ENCODE assay signal across 8 mouse cellular contexts in genomic region chr3:88477735-88478134, GRCm38 (mm10). TPM values are rescaled to one million over a fixed set of nuclear protein-coding genes. Genes with fewer than 3 reads are reported as not detected.
DNase-seq lines count a peak whose midpoint lies in the region; ATAC-seq lines count a peak whose summit lies in the region.

No protein-coding gene starts in this region.

- no peaks in the 10 kb centered on the region for H3K9me3 ChIP-seq in hindbrain, embryonic 15.5 days
- H3K9me3 ChIP-seq in megakaryocyte, embryonic 14.5 days: no peaks in the 10 kb centered on the region

- H3K4me3 ChIP-seq in hindbrain, embryonic 15.5 days: no peak overlapping the region
- peak overlapping the region; percentile 25 for H3K4me3 ChIP-seq in megakaryocyte, embryonic 14.5 days (replicated peaks)

- H3K4me1 ChIP-seq in hindbrain, embryonic 15.5 days (replicated peaks): no peaks in the 10 kb centered on the region; the same call in 1 of the 2 replicates
- peaks cover 22% of the 10 kb centered on the region for H3K4me1 ChIP-seq in megakaryocyte, embryonic 14.5 days

- H3K9ac ChIP-seq in hindbrain, embryonic 15.5 days: no peak overlapping the region

- H3K27ac ChIP-seq in hindbrain, embryonic 15.5 days (replicated peaks): no peak overlapping the region

- peaks cover 1% of the 10 kb centered on the region for H3K27me3 ChIP-seq in hindbrain, embryonic 15.5 days
- H3K27me3 ChIP-seq in megakaryocyte, embryonic 14.5 days (replicated peaks): peaks cover 29% of the 10 kb centered on the region

- 3% methylated on average over 8 of the region's 8 CpGs for WGBS in hindbrain, embryonic 15.5 days

- 0 out of 2 replicates have a peak, but pooled peaks cover under 1% of the 10 kb centered on the region for H3K36me3 ChIP-seq in hindbrain, embryonic 15.5 days
- peaks cover 22% of the 10 kb centered on the region for H3K36me3 ChIP-seq in megakaryocyte, embryonic 14.5 days (replicated peaks; ENCODE audit: low read length)

- ATAC-seq in hindbrain, embryonic 15.5 days (ENCODE audit: low FRiP score, low read depth): peak; percentile 54

- intact Hi-C loops in left cerebral cortex, postnatal 10 days (cut with DNase I): no loop called here

- peak; percentile 63 for DNase-seq in WW6 (ENCODE audit: low read depth, low spot score)
- DNase-seq in cerebellum, adult 8-10 months: peak; percentile 84
- DNase-seq in forelimb bud, embryonic 11.5 days (ENCODE audit: low read depth, low spot score): peak; percentile 77
- DNase-seq in left cerebral cortex, postnatal 10 days (ENCODE audit: extremely low spot score in 1 of 2, low spot score in 2 of 2): peak; percentile 56 to 84
- DNase-seq in right cerebral cortex, postnatal 4 days: peak; percentile 85
- peak; percentile 75 for DNase-seq in yolk sac, embryonic 10.5 days (ENCODE audit: low spot score)

- H3K4me2 ChIP-seq in hindbrain, embryonic 15.5 days: no peak overlapping the region

RNA-seq across cellular contexts. Expression of gene Sema4a, which starts 16.8 kb away (rescaled TPM):
- polyA plus RNA-seq in hindbrain, embryonic 15.5 days (2015; fragmentation: Nextera tagmentation; extraction: Ambion mirVana): 30.4 and 30.5 TPM in 2 replicates
- total RNA-seq in left cerebral cortex, postnatal 10 days (2021): 10 to 100 TPM; 46.5 to 52.6 TPM
- polyA plus RNA-seq in megakaryocyte, embryonic 14.5 days (2012; ENCODE audit: insufficient read depth, low replicate concordance): 8.4 and 26.0 TPM in 2 replicates

RNA-seq across cellular contexts. Expression of gene Lmna, which starts 32.0 kb away (rescaled TPM):
- 52.2 and 53.4 TPM in 2 replicates for polyA plus RNA-seq in hindbrain, embryonic 15.5 days (2015; fragmentation: Nextera tagmentation; extraction: Ambion mirVana)
- 10 to 100 TPM; 47.2 to 48.6 TPM for total RNA-seq in left cerebral cortex, postnatal 10 days (2021)
- 607 and 1,158 TPM in 2 replicates for polyA plus RNA-seq in megakaryocyte, embryonic 14.5 days (2012; ENCODE audit: insufficient read depth, low replicate concordance)

RNA-seq across cellular contexts. Expression of gene Slc25a44, which starts 52.8 kb away (rescaled TPM):
- 34.7 and 40.4 TPM in 2 replicates for polyA plus RNA-seq in hindbrain, embryonic 15.5 days (2015; fragmentation: Nextera tagmentation; extraction: Ambion mirVana)
- 10 to 100 TPM; 60.3 to 62.5 TPM for total RNA-seq in left cerebral cortex, postnatal 10 days (2021)
- 6.7 and 7.2 TPM in 2 replicates for polyA plus RNA-seq in megakaryocyte, embryonic 14.5 days (2012; ENCODE audit: insufficient read depth, low replicate concordance)

RNA-seq across cellular contexts. Expression of gene Mex3a, which starts 54.5 kb away (rescaled TPM):
- polyA plus RNA-seq in hindbrain, embryonic 15.5 days (2015; fragmentation: Nextera tagmentation; extraction: Ambion mirVana): 26.4 and 28.6 TPM in 2 replicates
- total RNA-seq in left cerebral cortex, postnatal 10 days (2021): 10 to 100 TPM in 1 of 2 experiments, 1 to 10 TPM in 1; 6.9 to 10.7 TPM
- polyA plus RNA-seq in megakaryocyte, embryonic 14.5 days (2012; ENCODE audit: insufficient read depth, low replicate concordance): 0.83 and 1.6 TPM in 2 replicates

Comparison
In these comparisons a context has a peak if more than half of its experiments do, and no peak if none do; other contexts are left out.
1. RNA of gene Lmna, which starts 32.0 kb away (polyA plus RNA-seq): 607 to 1,158 TPM in megakaryocyte, embryonic 14.5 days; 52.2 to 53.4 TPM in hindbrain, embryonic 15.5 days; every median in the first group is over 10 times any median in the second.
2. Peak in every context shown above with its lines, with median percentiles within 50 percentile points of each other: DNase-seq.